Mouse (Mus musculus) cortical plate, adult 2 months (tissue): Measurements from ENCODE around the gene Surf6.

Experiments used
- CTCF ChIP-seq: fragments of 200-500 bp; IDR thresholded peaks from 2 replicates; pipeline ENCODE4 v1.5.1; 2011; ENCODE audit warnings: mild to moderate bottlenecking, control low read depth, low read length; ENCODE audit not compliant: insufficient read depth; ENCODE audit errors: extremely low read depth
- POLR2A ChIP-seq: fragments of 200-500 bp; IDR thresholded peaks from 2 replicates; pipeline ENCODE4 v1.6.1; 2011; ENCODE audit warnings: mild to moderate bottlenecking, low read length, control low read depth; ENCODE audit not compliant: insufficient read depth; ENCODE audit errors: extremely low read depth

- TF ChIP-seq CTCF (no peak), POLR2A (no peak)
Observed at GRCm38 (mm10) chr2:26901834-26902400, 762 bp downstream of the Surf6 start.
